Mouse (Mus musculus) A20 (cell line): ENCODE measurements around the gene Dnajc5g.

Experiments used
- DNase-seq: peaks from one replicate; pipeline ENCODE4 v3.0.0-alpha.2; 2011; ENCODE audit warnings: low read depth, low spot score

Gene Dnajc5g

GRCm38 (mm10) chr5:31108000-31108490 is 2.0 kb downstream of the Dnajc5g start, which contains the start of gene Slc30a3:
Gene Slc30a3 (minus strand): TSS chr5:31108237.
- DNase-seq: no peak

- DNase-seq: peak; percentile 41
These were observed 4.7 kb downstream of the Dnajc5g start for GRCm38 (mm10) chr5:31110781-31111180.

GRCm38 (mm10) chr5:31116354-31116753 is 10.3 kb downstream of the Dnajc5g start, which contains the start of gene Trim54:
Gene Trim54 (plus strand): TSS chr5:31116712.
- DNase-seq: no peak

- DNase-seq: no peak
These were observed 10.8 kb downstream of the Dnajc5g start for GRCm38 (mm10) chr5:31116912-31117311.

GRCm38 (mm10) chr5:31121111-31121510 is 15.0 kb downstream of the Dnajc5g start:
- DNase-seq: peak; percentile 24

- no peak for DNase-seq
These were observed 17.4 kb downstream of the Dnajc5g start for GRCm38 (mm10) chr5:31123481-31123880.

GRCm38 (mm10) chr5:31126050-31126449 is 20.0 kb downstream of the Dnajc5g start:
- peak; percentile 45 for DNase-seq

- no peak for DNase-seq
These were observed 30.8 kb downstream of the Dnajc5g start for GRCm38 (mm10) chr5:31136730-31137424.

GRCm38 (mm10) chr5:31137658-31138057 is 31.6 kb downstream of the Dnajc5g start:
- no peak for DNase-seq

GRCm38 (mm10) chr5:31138241-31138967 is 32.3 kb downstream of the Dnajc5g start, which contains the start of gene Ucn:
Gene Ucn (minus strand): TSS chr5:31138829.
- no peak for DNase-seq

- DNase-seq: no peak
These were observed 32.9 kb downstream of the Dnajc5g start for GRCm38 (mm10) chr5:31138968-31139425.

- no peak for DNase-seq
These were observed 43.7 kb downstream of the Dnajc5g start for GRCm38 (mm10) chr5:31149781-31150180.

GRCm38 (mm10) chr5:31151746-31152145 is 45.7 kb downstream of the Dnajc5g start:
- DNase-seq: no peak

GRCm38 (mm10) chr5:31153516-31154151 is 47.5 kb downstream of the Dnajc5g start:
- no peak for DNase-seq

GRCm38 (mm10) chr5:31154152-31154553 is 48.1 kb downstream of the Dnajc5g start, which contains the start of gene Mpv17:
Gene Mpv17 (minus strand): TSS chr5:31154251.
- DNase-seq: peak; percentile 89
